Mouse (Mus musculus): ENCODE data around the gene Hes6. TPM values are rescaled to one million over a fixed set of nuclear protein-coding genes. Genes with fewer than 3 reads are reported as not detected.

Gene Hes6
- polyA plus RNA-seq, 1 experiment from 2014 or later: 101 TPM

DNA sequence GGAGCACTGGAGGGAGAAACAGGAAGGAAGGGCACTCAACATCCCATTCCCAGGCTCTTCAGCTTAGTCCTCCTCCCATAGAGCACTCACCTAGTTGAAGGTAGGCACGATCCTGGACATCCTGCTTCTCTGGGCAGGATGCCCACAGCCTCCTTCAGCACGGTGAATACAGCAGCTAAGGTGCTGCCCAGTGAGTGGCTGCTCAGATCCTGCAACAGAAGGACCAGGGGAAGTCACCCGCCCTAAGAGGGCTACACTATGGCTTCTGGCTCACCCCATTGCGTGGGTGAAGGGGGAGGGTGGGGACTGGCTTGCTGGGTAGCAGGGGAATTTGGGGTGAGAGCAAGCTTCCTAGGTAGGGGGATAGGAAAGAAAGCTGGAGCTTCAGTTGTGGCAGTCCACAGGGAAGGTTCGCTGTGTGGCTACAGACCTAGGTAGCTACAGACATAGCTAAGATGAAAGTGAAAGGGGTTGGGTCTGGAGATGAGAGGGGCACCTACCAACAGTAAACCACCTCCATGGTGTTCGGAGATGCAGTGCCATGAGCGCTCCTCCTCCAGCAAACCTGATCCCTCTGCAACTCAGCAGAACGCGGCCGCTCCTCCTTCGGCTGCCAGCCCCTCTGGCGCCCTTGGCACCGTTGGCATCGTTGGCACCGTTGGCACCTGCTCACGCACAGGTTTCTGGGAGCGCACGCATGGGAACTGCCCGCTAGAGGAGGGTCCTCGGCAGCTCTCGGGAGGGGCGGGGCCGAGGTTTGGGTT is 8.2 kb downstream of the Hes6 start:
- DNase-seq (ENCODE audit: low spot score) (no peak), ATAC-seq (ENCODE audit: insufficient number of reproducible peaks, low FRiP score, low TSS enrichment, low read depth) (no peak)
- 52% methylated on average over 23 of the region's 23 CpGs for WGBS
- Histone ChIP-seq H3K27me3 (ENCODE audit: control insufficient read depth, insufficient read depth, low read length) (no peaks in the 10 kb centered on the region), H3K9ac (ENCODE audit: low read length) (no peak overlapping the region), H3K4me3 (ENCODE audit: low read depth, low read length) (no peak overlapping the region), H3K4me2 (ENCODE audit: low read depth, severe bottlenecking) (no peak overlapping the region), H3K27ac (replicated peaks; ENCODE audit: low read depth, low read length) (no peak overlapping the region), H3K9me3 (ENCODE audit: control insufficient read depth, low read length) (no peaks in the 10 kb centered on the region), H3K4me1 (ENCODE audit: control insufficient read depth, insufficient read depth, low read length) (no peaks in the 10 kb centered on the region), H3K36me3 (ENCODE audit: control insufficient read depth, insufficient read depth, low read length) (no peaks in the 10 kb centered on the region)

DNA sequence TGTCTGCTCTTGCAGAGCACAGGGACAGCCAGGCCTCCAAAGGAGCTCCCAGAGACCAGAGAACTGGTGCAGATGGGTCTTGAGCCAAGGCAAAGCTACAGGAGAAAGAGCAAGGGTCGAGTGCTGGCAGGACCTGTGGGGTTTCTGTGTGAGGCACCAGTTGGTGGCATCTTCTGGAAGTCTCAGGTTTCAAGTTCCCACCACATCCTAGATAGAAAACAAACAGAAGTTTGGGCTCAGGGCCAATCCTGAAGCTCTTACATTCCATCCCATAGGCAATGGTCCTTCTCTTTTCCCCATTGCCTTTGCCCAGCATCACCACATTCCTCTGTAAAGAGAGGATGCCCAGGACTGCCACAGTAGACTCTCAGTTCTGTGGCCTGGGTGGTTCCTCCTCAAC is 8.9 kb downstream of the Hes6 start:
- no peaks in the 10 kb centered on the region for H3K27me3 ChIP-seq (ENCODE audit: control insufficient read depth, insufficient read depth, low read length)
- H3K9ac ChIP-seq (ENCODE audit: low read length): no peak overlapping the region
- no peak overlapping the region for H3K4me2 ChIP-seq (ENCODE audit: low read depth, severe bottlenecking)
- H3K4me1 ChIP-seq (ENCODE audit: control insufficient read depth, insufficient read depth, low read length): no peaks in the 10 kb centered on the region
- 15% methylated on average over 1 of the region's 1 CpGs for WGBS
- no peak overlapping the region for H3K27ac ChIP-seq (replicated peaks; ENCODE audit: low read depth, low read length)
- H3K4me3 ChIP-seq (ENCODE audit: low read depth, low read length): no peak overlapping the region
- no peak for ATAC-seq (ENCODE audit: insufficient number of reproducible peaks, low FRiP score, low TSS enrichment, low read depth)
- no peak for DNase-seq (ENCODE audit: low spot score)
- no peaks in the 10 kb centered on the region for H3K9me3 ChIP-seq (ENCODE audit: control insufficient read depth, low read length)
- H3K36me3 ChIP-seq (ENCODE audit: control insufficient read depth, insufficient read depth, low read length): no peaks in the 10 kb centered on the region

DNA sequence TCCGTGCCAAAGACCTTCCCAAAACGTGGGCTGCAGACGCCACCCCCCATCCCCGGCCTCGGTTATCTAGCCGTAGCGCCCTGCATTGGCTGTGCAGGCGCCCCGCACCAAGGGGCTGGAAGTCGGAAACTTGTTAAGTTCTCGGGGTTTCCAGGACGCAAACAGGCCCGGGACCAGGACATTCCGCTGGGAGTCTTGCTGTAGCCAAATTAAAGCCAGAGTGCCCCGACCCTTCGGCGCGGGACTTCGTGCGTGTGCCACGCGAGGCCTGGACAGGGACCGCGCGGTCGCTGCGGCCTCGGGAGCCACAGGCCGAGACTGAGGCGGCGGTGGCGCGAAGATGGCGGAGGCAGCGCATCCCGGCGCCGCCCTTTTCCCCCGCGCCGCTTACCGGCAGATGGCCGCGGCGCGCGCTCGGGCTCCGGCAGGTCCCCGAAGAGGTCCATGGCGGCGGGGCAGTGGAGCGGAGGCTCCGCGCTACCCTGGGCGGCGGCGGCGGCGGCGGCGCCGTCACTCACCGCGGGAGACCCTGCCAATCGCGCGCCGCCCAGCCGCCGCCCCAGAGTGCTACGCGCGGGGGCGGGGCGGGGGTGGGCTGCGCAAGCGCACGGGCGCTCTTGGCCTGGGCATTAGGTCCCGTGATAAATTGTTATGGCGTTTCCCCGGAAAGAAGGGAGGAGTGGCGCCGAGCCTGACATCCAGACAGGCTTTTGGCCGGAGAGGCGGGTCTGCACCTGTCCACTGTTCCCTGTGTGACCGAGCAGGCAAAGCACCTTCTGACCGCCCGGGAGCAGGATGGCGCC is 15.4 kb downstream of the Hes6 start, which contains the start of gene Ilkap:
TSS of gene Ilkap (minus strand) at position 556 of the 803 bp plus-strand sequence.
- H3K27ac ChIP-seq (replicated peaks; ENCODE audit: low read depth, low read length): peak within 1 kb of the TSS; percentile 54; the same call in 1 of the 2 replicates
- H3K36me3 ChIP-seq (ENCODE audit: control insufficient read depth, insufficient read depth, low read length): no peaks in the 10 kb centered on the region
- H3K4me2 ChIP-seq (ENCODE audit: low read depth, severe bottlenecking): peak within 1 kb of the TSS; percentile 89
- H3K9me3 ChIP-seq (ENCODE audit: control insufficient read depth, low read length): no peaks in the 10 kb centered on the region
- WGBS: under 1% methylated on average over 74 of the region's 91 CpGs
- H3K9ac ChIP-seq (ENCODE audit: low read length): peak within 1 kb of the TSS; percentile 89
- peak within 1 kb of the TSS; percentile 83 for H3K4me3 ChIP-seq (ENCODE audit: low read depth, low read length)
- no peaks in the 10 kb centered on the region for H3K27me3 ChIP-seq (ENCODE audit: control insufficient read depth, insufficient read depth, low read length)
- ATAC-seq (ENCODE audit: insufficient number of reproducible peaks, low FRiP score, low TSS enrichment, low read depth) (peak; percentile 95), DNase-seq (ENCODE audit: low spot score) (peak; percentile 84)
- peaks cover 6% of the 10 kb centered on the region for H3K4me1 ChIP-seq (ENCODE audit: control insufficient read depth, insufficient read depth, low read length)

DNA sequence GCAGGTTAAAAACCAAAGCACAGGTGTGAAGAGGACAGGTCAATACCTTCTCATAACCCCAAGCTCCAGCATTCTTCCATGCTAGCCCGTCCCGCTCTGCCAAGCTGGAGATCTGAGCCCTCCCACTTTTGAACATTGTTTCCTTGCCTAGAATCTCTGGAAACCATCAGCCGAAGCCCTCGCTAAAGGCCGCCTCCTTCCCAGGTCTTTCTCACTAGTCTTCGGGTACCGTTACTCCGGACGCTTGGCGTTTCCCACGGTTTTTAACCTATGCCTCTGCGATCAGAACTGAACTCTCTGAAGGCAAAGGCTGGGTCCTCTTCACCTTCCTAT is 15.9 kb downstream of the Hes6 start:
- DNase-seq (ENCODE audit: low spot score): no peak
- no peaks in the 10 kb centered on the region for H3K27me3 ChIP-seq (ENCODE audit: control insufficient read depth, insufficient read depth, low read length)
- peak overlapping the region; percentile 83 for H3K4me3 ChIP-seq (ENCODE audit: low read depth, low read length)
- no peaks in the 10 kb centered on the region for H3K36me3 ChIP-seq (ENCODE audit: control insufficient read depth, insufficient read depth, low read length)
- H3K4me2 ChIP-seq (ENCODE audit: low read depth, severe bottlenecking): peak overlapping the region; percentile 89
- 2% methylated on average over 12 of the region's 12 CpGs for WGBS
- H3K27ac ChIP-seq (replicated peaks; ENCODE audit: low read depth, low read length): no peak overlapping the region
- H3K9ac ChIP-seq (ENCODE audit: low read length): peak overlapping the region; percentile 89
- no peaks in the 10 kb centered on the region for H3K9me3 ChIP-seq (ENCODE audit: control insufficient read depth, low read length)
- H3K4me1 ChIP-seq (ENCODE audit: control insufficient read depth, insufficient read depth, low read length): peaks cover 6% of the 10 kb centered on the region
- ATAC-seq (ENCODE audit: insufficient number of reproducible peaks, low FRiP score, low TSS enrichment, low read depth): no peak

DNA sequence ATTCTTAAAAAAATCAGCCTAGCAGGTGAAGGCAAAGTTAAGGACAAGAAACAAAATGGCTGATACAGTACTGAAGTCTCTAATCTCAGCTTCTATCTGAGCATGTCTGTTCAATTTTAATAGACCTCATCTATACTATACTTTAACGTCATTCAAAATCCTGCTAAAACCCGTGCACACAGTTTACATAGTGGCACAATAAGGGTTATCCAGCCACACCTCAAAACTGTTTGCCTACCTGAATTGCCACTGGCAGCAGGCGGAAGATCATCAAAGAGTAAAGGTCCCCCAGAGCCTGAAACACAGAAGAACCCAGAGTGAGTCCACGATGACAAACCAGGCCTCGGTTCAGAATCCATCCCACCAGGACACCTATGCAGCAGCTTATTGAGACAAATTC is 23.5 kb downstream of the Hes6 start:
- Histone ChIP-seq H3K9me3 (ENCODE audit: control insufficient read depth, low read length) (no peaks in the 10 kb centered on the region), H3K4me3 (ENCODE audit: low read depth, low read length) (no peak overlapping the region), H3K4me2 (ENCODE audit: low read depth, severe bottlenecking) (no peak overlapping the region), H3K27ac (replicated peaks; ENCODE audit: low read depth, low read length) (no peak overlapping the region), H3K4me1 (ENCODE audit: control insufficient read depth, insufficient read depth, low read length) (no peaks in the 10 kb centered on the region), H3K9ac (ENCODE audit: low read length) (no peak overlapping the region), H3K27me3 (ENCODE audit: control insufficient read depth, insufficient read depth, low read length) (no peaks in the 10 kb centered on the region), H3K36me3 (ENCODE audit: control insufficient read depth, insufficient read depth, low read length) (no peaks in the 10 kb centered on the region; the same call in 1 of the 2 replicates)
- WGBS: 97% methylated on average over 5 of the region's 5 CpGs
- ATAC-seq (ENCODE audit: insufficient number of reproducible peaks, low FRiP score, low TSS enrichment, low read depth) (no peak), DNase-seq (ENCODE audit: low spot score) (no peak)

DNA sequence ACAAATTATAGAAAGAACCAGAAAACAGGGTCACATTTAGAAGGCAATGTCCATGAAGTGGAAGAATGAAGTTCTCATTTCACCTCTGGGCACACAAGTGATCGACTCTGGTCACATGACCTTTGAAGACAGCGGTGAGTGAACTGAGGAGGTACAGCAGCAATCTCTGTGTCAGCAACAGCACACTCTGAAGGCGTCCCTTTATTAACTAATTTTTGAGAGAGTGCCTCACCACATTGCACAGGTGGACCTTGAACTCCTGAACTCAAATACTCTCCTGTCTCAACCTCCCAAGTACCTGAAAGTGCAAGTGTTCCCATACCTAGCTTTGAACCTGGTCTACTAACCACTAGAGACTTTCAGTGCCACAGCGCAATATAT is 32.8 kb downstream of the Hes6 start:
- H3K9ac ChIP-seq (ENCODE audit: low read length): no peak overlapping the region
- no peak for ATAC-seq (ENCODE audit: insufficient number of reproducible peaks, low FRiP score, low TSS enrichment, low read depth)
- no peaks in the 10 kb centered on the region for H3K4me1 ChIP-seq (ENCODE audit: control insufficient read depth, insufficient read depth, low read length)
- DNase-seq (ENCODE audit: low spot score): no peak
- H3K9me3 ChIP-seq (ENCODE audit: control insufficient read depth, low read length): no peaks in the 10 kb centered on the region
- no peak overlapping the region for H3K4me3 ChIP-seq (ENCODE audit: low read depth, low read length)
- no peak overlapping the region for H3K4me2 ChIP-seq (ENCODE audit: low read depth, severe bottlenecking)
- H3K27ac ChIP-seq (replicated peaks; ENCODE audit: low read depth, low read length): no peak overlapping the region
- H3K36me3 ChIP-seq (ENCODE audit: control insufficient read depth, insufficient read depth, low read length): peaks cover 48% of the 10 kb centered on the region; the same call in 1 of the 2 replicates
- no peaks in the 10 kb centered on the region for H3K27me3 ChIP-seq (ENCODE audit: control insufficient read depth, insufficient read depth, low read length)
- 94% methylated on average over 4 of the region's 4 CpGs for WGBS

DNA sequence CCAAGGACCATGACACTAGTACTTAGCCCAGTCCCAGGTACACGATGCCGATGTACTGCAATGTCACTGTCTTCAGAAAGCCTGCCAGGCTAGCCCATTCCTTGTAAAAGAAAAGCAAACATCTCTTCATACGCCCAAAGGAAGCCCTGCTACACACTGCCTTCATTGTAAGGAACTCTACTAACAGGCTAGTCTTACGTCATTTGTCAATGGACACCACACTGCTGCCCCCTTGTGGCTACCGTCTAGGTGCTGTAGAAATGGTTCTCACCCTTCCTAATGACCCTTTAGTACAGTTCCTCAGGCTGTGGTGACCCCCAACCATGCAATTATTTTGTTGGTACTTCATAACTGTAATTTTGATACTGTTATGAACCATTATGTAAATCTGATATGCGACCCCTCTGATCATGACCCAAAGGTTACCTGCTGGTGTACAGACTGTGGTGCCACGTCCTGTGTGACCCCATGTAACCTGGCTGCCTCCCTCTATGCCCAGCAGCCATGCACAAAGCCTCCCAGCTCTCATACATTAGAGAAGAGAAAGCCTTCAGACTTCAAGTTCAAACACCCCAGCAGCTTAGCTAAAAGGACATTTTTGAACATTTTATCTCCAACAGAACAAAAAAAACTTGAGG is 33.3 kb downstream of the Hes6 start:
- peaks cover 48% of the 10 kb centered on the region; the same call in 1 of the 2 replicates for H3K36me3 ChIP-seq (ENCODE audit: control insufficient read depth, insufficient read depth, low read length)
- ATAC-seq (ENCODE audit: insufficient number of reproducible peaks, low FRiP score, low TSS enrichment, low read depth) (no peak), DNase-seq (ENCODE audit: low spot score) (peak; percentile 89)
- H3K4me2 ChIP-seq (ENCODE audit: low read depth, severe bottlenecking): no peak overlapping the region
- H3K27ac ChIP-seq (replicated peaks; ENCODE audit: low read depth, low read length): no peak overlapping the region
- H3K4me3 ChIP-seq (ENCODE audit: low read depth, low read length): no peak overlapping the region
- no peaks in the 10 kb centered on the region for H3K9me3 ChIP-seq (ENCODE audit: control insufficient read depth, low read length)
- 71% methylated on average over 7 of the region's 7 CpGs for WGBS
- no peaks in the 10 kb centered on the region for H3K4me1 ChIP-seq (ENCODE audit: control insufficient read depth, insufficient read depth, low read length)
- H3K9ac ChIP-seq (ENCODE audit: low read length): no peak overlapping the region
- no peaks in the 10 kb centered on the region for H3K27me3 ChIP-seq (ENCODE audit: control insufficient read depth, insufficient read depth, low read length)

DNA sequence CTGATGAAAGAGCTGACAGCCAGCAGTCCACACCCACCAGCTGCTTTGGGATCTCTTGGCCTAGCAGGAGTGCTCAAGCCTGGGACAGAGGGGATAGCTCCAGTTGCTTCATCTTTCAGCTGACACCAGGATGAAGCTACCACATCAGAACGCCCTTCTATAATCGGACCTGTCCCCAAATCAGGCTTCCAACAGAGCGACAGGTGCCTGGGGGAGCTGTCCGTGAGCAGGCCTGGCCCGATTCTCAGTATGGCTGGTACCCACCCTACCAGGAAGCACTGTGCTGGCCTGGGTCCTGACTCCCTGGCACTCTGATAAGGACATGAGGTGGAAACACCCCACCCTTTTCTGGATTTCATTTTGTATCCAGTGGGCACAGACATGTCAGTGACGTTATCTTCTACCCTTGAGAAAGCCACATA is 40.4 kb downstream of the Hes6 start:
- H3K4me2 ChIP-seq (ENCODE audit: low read depth, severe bottlenecking): no peak overlapping the region
- no peak for ATAC-seq (ENCODE audit: insufficient number of reproducible peaks, low FRiP score, low TSS enrichment, low read depth)
- H3K9ac ChIP-seq (ENCODE audit: low read length): no peak overlapping the region
- WGBS: 94% methylated on average over 6 of the region's 6 CpGs
- H3K4me1 ChIP-seq (ENCODE audit: control insufficient read depth, insufficient read depth, low read length): no peaks in the 10 kb centered on the region
- H3K27me3 ChIP-seq (ENCODE audit: control insufficient read depth, insufficient read depth, low read length): no peaks in the 10 kb centered on the region
- no peak overlapping the region for H3K27ac ChIP-seq (replicated peaks; ENCODE audit: low read depth, low read length)
- DNase-seq (ENCODE audit: low spot score): no peak
- H3K4me3 ChIP-seq (ENCODE audit: low read depth, low read length): no peak overlapping the region
- H3K36me3 ChIP-seq (ENCODE audit: control insufficient read depth, insufficient read depth, low read length): peaks cover 31% of the 10 kb centered on the region; the same call in 1 of the 2 replicates
- H3K9me3 ChIP-seq (ENCODE audit: control insufficient read depth, low read length): no peaks in the 10 kb centered on the region

Measured in limb, embryonic 11.5 days (tissue).